Mouse (Mus musculus) lung, embryonic 16.5 days (tissue): ENCODE measurements around the gene Zfp988. TPM values are rescaled to one million over a fixed set of nuclear protein-coding genes. Genes with fewer than 3 reads are reported as not detected.
"Not testable (repeated sequence)": the region's sequence is repeated elsewhere in the genome, so short reads cannot be mapped to it uniquely, and the experiment has no call there.

Source experiments
- ATAC-seq: fragments of 200-750 bp; cut with Nextera tagmentation; 2 replicates; pipeline ENCODE4 v1.8.0; 2017; ENCODE audit warnings: low read depth, mild to moderate bottlenecking, moderate library complexity
- H3K27ac ChIP-seq: fragments of 300-500 bp; sonication (generic); 2 replicates; pipeline ENCODE4 v1.5.1; 2014; ENCODE audit warnings: mild to moderate bottlenecking, control low read depth, low read length
- H3K27me3 ChIP-seq: fragments of 300-500 bp; sonication (generic); 2 replicates; pipeline ENCODE4 v1.6.1; 2014; ENCODE audit warnings: low read depth, low read length, mixed read lengths; ENCODE audit not compliant: control insufficient read depth, insufficient read depth
- H3K36me3 ChIP-seq: fragments of 300-500 bp; sonication (generic); 2 replicates; pipeline ENCODE4 v1.6.1; 2014; ENCODE audit warnings: low read length; ENCODE audit not compliant: control insufficient read depth, insufficient read depth
- H3K4me1 ChIP-seq: fragments of 300-500 bp; sonication (generic); replicated peaks from 2 replicates; pipeline ENCODE4 v1.6.1; 2014; ENCODE audit warnings: low read length, mixed read lengths; ENCODE audit not compliant: control insufficient read depth, insufficient read depth
- H3K4me2 ChIP-seq: fragments of 300-500 bp; sonication (generic); 2 replicates; pipeline ENCODE4 v1.6.1; 2014; ENCODE audit warnings: low read depth, low read length, control low read depth
- H3K4me3 ChIP-seq: fragments of 300-500 bp; sonication (generic); 2 replicates; pipeline ENCODE4 v1.5.1; 2014; ENCODE audit warnings: mild to moderate bottlenecking, low read length, control low read depth
- H3K9ac ChIP-seq: fragments of 300-500 bp; sonication (generic); 2 replicates; pipeline ENCODE4 v1.6.1; 2014; ENCODE audit warnings: low read length, control low read depth
- H3K9me3 ChIP-seq: fragments of 300-500 bp; sonication (generic); 2 replicates; pipeline ENCODE4 v1.6.1; 2016; ENCODE audit warnings: low read length; ENCODE audit not compliant: control insufficient read depth
- WGBS: fragments of 180-500 bp; shearing (Covaris S2); extraction: QIAGEN DNeasy Blood & Tissue Kit; methylation state at CpG from one replicate; pipeline ENCODE4 v1.1.7; 2014; 5-methylcytosine and 5-hydroxymethylcytosine counted together
- polyA plus RNA-seq: library from polyadenylated mRNA; unstranded; fragments of >200 nt; fragmentation: Nextera tagmentation; extraction: Ambion mirVana; gene quantifications from 2 replicates; pipeline ENCODE4 v1.2.1, GENCODE M21; 2015

Zfp988 gene
- 0.06 TPM in 1 of 2 replicates, not detected in the other for polyA plus RNA-seq

DNA sequence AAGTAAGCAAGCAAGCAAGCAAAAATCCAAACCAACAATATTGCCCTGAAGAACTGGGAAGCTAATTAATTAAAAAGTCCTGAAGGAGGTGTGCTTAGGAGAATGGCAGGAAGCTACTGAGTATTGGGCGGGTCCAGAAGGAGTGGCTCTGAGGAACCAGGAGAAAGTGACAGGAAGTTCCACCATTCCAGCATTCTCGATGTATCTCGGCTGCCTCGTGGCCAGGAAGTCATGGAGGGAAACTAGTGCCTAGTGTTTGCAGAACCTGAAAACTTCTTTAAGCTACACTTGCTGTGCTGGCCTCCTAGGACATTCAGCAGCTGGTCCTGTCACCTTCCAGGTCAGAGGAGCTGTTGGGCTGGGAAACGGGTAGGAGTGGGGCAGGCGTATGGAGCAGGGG is at the start of gene Zfp988:
Zfp988 (plus strand) TSS at position 239 of the 400 bp plus-strand sequence.
- not testable (repeated sequence) for H3K27ac ChIP-seq, ATAC-seq, H3K9ac ChIP-seq, H3K9me3 ChIP-seq, H3K27me3 ChIP-seq, H3K36me3 ChIP-seq, H3K4me1 ChIP-seq, H3K4me3 ChIP-seq, H3K4me2 ChIP-seq
- WGBS: 81% methylated on average over 6 of the region's 6 CpGs

GRCm38 (mm10) chr4:147262708-147263107 is 42.8 kb upstream of the Zfp988 start:
- not testable (repeated sequence) for H3K27me3 ChIP-seq, H3K27ac ChIP-seq, H3K4me1 ChIP-seq, H3K36me3 ChIP-seq, H3K9ac ChIP-seq, H3K9me3 ChIP-seq, H3K4me2 ChIP-seq, ATAC-seq, H3K4me3 ChIP-seq
- 74% methylated on average over 2 of the region's 3 CpGs for WGBS

GRCm38 (mm10) chr4:147267302-147267701 is 38.2 kb upstream of the Zfp988 start:
- ATAC-seq: not testable (repeated sequence)
- WGBS: 89% methylated on average over 16 of the region's 17 CpGs

GRCm38 (mm10) chr4:147268735-147269134 is 36.7 kb upstream of the Zfp988 start:
- not testable (repeated sequence) for H3K9ac ChIP-seq, H3K4me2 ChIP-seq, H3K4me3 ChIP-seq, H3K4me1 ChIP-seq, H3K27ac ChIP-seq, H3K36me3 ChIP-seq, ATAC-seq, H3K27me3 ChIP-seq
- 87% methylated on average over 25 of the region's 25 CpGs for WGBS
- H3K9me3 ChIP-seq: peaks cover 13% of the 10 kb centered on the region

More at GRCm38 (mm10) chr4:147267302-147267701, 38.2 kb upstream of the Zfp988 start:
- H3K27ac ChIP-seq, H3K36me3 ChIP-seq, H3K27me3 ChIP-seq, H3K4me2 ChIP-seq, H3K4me1 ChIP-seq, H3K9ac ChIP-seq, H3K4me3 ChIP-seq: not testable (repeated sequence)
- peaks cover 13% of the 10 kb centered on the region for H3K9me3 ChIP-seq

GRCm38 (mm10) chr4:147270026-147270425 is 35.4 kb upstream of the Zfp988 start:
- WGBS: 79% methylated on average over 4 of the region's 4 CpGs
- H3K4me3 ChIP-seq, H3K4me1 ChIP-seq: not testable (repeated sequence)

DNA sequence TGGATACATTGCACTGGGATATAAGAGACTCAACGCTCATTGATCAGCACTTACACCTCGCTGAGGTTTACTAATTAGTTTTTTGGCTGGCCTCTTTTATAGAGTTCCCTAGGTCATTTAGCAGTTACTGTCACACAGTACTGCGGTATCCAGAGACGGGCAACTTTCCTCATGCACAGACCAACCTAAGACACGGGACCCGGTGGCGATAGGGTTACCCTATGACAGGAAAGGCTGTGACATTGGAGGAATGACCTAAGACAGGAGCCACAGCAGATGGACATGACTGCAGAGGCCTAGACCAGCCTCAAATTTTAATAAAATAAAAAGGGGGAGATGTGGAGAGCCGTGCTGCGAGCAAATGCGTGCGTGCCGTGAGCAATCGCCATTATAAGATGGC is 33.9 kb upstream of the Zfp988 start:
- ATAC-seq: not testable (repeated sequence)

More at GRCm38 (mm10) chr4:147270026-147270425, 35.4 kb upstream of the Zfp988 start:
- H3K36me3 ChIP-seq, H3K4me2 ChIP-seq, H3K27ac ChIP-seq, H3K27me3 ChIP-seq, H3K9ac ChIP-seq, ATAC-seq: not testable (repeated sequence)
- peaks cover 14% of the 10 kb centered on the region for H3K9me3 ChIP-seq

GRCm38 (mm10) chr4:147275021-147275772 is 30.3 kb upstream of the Zfp988 start:
- H3K27ac ChIP-seq, H3K9me3 ChIP-seq, H3K4me1 ChIP-seq, H3K9ac ChIP-seq, H3K4me3 ChIP-seq, H3K36me3 ChIP-seq, H3K27me3 ChIP-seq: not testable (repeated sequence)
- WGBS: 34% methylated on average over 56 of the region's 58 CpGs
- ATAC-seq: peak; percentile 56; the same call in 1 of the 2 replicates
- H3K4me2 ChIP-seq: 0 out of 2 replicates have a peak overlapping the region, but pooled peaks have one; percentile 22

More for the DNA sequence above, 33.9 kb upstream of the Zfp988 start:
- H3K9me3 ChIP-seq: peaks cover 22% of the 10 kb centered on the region
- H3K4me1 ChIP-seq, H3K36me3 ChIP-seq, H3K4me3 ChIP-seq, H3K4me2 ChIP-seq, H3K27ac ChIP-seq, H3K27me3 ChIP-seq, H3K9ac ChIP-seq: not testable (repeated sequence)
- WGBS: 90% methylated on average over 11 of the region's 13 CpGs

GRCm38 (mm10) chr4:147275773-147276140 is 29.7 kb upstream of the Zfp988 start:
- H3K9ac ChIP-seq, ATAC-seq, H3K27ac ChIP-seq, H3K27me3 ChIP-seq, H3K9me3 ChIP-seq, H3K36me3 ChIP-seq, H3K4me1 ChIP-seq, H3K4me3 ChIP-seq: not testable (repeated sequence)
- 0 out of 2 replicates have a peak overlapping the region, but pooled peaks have one; percentile 22 for H3K4me2 ChIP-seq
- 24% methylated on average over 54 of the region's 54 CpGs for WGBS

DNA sequence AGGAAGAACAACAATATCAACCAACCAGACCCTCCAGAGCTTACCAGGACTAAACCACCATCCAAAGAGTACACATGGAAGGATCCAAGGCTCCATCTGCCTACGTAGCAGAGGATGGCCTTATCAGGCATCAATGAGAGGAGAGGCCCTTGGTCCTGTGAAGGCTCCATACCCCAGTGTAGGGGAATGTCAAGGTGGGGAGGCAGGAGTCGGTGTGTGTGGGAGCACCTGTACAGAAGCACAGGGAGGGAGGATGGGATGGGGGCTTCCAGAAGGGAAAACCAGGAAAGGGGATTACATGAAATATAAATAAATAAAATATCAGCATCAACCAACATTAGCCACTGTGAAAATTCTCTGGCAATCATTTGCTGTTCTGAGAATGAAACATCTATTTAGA is 25.1 kb upstream of the Zfp988 start:
- not testable (repeated sequence) for H3K4me2 ChIP-seq, H3K36me3 ChIP-seq, H3K4me3 ChIP-seq, ATAC-seq, H3K4me1 ChIP-seq, H3K9ac ChIP-seq, H3K9me3 ChIP-seq, H3K27me3 ChIP-seq, H3K27ac ChIP-seq
- 67% methylated on average over 2 of the region's 2 CpGs for WGBS
